Mouse (Mus musculus) midbrain, embryonic 10.5 days (tissue): ENCODE measurements around the gene Rpl24. TPM values are rescaled to one million over a fixed set of nuclear protein-coding genes. Genes with fewer than 3 reads are reported as not detected.

Experiments
- polyA plus RNA-seq: library from polyadenylated mRNA; unstranded; fragments of >200 nt; fragmentation: Nextera tagmentation; extraction: Ambion mirVana; gene quantifications from 2 replicates; pipeline ENCODE4 v1.2.1, GENCODE M21; 2016

Gene Rpl24
- polyA plus RNA-seq, 1 experiment from 2014 or later = 763 TPM

Other genes with a start within 250 kb of the Rpl24 start
- gene Nfkbiz, start 127.4 kb upstream of the Rpl24 start, polyA plus RNA-seq = 1.1 and 1.2 TPM in 2 replicates
- 0.95 and 1.1 TPM in 2 replicates for gene Nxpe3, start 71.0 kb upstream of the Rpl24 start, polyA plus RNA-seq
- 18.4 and 18.5 TPM in 2 replicates for gene Cep97, start 31.4 kb upstream of the Rpl24 start, polyA plus RNA-seq
- gene Zbtb11, start 7.6 kb downstream of the Rpl24 start, polyA plus RNA-seq = 17.6 and 19.4 TPM in 2 replicates
- gene Pcnp, start 63.5 kb downstream of the Rpl24 start, polyA plus RNA-seq = 346 and 352 TPM in 2 replicates
- 30.9 and 34.8 TPM in 2 replicates for gene Trmt10c, start 71.5 kb downstream of the Rpl24 start, polyA plus RNA-seq
- gene Senp7, start 82.1 kb downstream of the Rpl24 start, polyA plus RNA-seq = 32.4 and 39.6 TPM in 2 replicates
- gene Impg2, start 238.0 kb downstream of the Rpl24 start, polyA plus RNA-seq = 0.04 and 0.20 TPM in 2 replicates